Mouse (Mus musculus) megakaryocyte-erythroid progenitor cell, adult 5-6 weeks (primary cell): ENCODE measurements around the gene Zkscan2. TPM values are rescaled to one million over a fixed set of nuclear protein-coding genes. Genes with fewer than 3 reads are reported as not detected.

Source experiments
- ATAC-seq: replicated peaks from 2 replicates; pipeline ENCODE4 v1.8.0; 2016; ENCODE audit warnings: mild to moderate bottlenecking, inconsistent platforms; ENCODE audit not compliant: severe bottlenecking, poor library complexity, low FRiP score, low TSS enrichment
- total RNA-seq, 2 experiments: library from RNA; stranded (forward) in 1 of 2; stranded (reverse) in 1 of 2; fragments of 200-1000, 215-1000 nt in 1 of 2; fragments of >200 nt in 1 of 2; fragmentation: Nextera tagmentation in 1 of 2; gene quantifications; 2 replicates each; pipeline ENCODE4 v1.2.3; 2014 to 2017

Zkscan2 gene
- total RNA-seq, 2 experiments from 2014 or later, result not detected

- ATAC-seq, result no peak
Measured at GRCm38 (mm10) chr7:123449676-123450075, 50.6 kb downstream of the Zkscan2 start.

- ATAC-seq, result no peak
Measured at GRCm38 (mm10) chr7:123448794-123449193, 51.5 kb downstream of the Zkscan2 start.

DNA sequence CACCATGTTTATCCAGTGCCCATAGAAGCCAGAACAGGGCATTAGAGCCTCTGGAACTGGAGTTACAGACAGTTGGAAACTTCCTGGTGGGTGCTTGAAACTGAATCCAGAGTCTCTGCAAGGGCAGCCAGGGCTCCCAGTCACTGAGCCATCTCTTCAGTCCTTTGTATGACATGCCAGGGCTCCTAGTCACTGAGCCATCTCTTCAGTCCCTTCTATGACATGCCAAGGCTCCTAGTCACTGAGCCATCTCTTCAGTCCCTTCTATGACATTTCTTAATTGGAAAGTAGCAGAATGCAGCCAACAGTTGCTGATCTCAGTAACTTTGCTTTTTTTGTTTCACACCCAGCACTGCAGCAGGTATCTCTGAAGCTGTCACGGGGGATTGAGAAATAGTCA is 58.2 kb downstream of the Zkscan2 start:
- no peak for ATAC-seq

GRCm38 (mm10) chr7:123431206-123431605 is 69.0 kb downstream of the Zkscan2 start:
- no peak for ATAC-seq

DNA sequence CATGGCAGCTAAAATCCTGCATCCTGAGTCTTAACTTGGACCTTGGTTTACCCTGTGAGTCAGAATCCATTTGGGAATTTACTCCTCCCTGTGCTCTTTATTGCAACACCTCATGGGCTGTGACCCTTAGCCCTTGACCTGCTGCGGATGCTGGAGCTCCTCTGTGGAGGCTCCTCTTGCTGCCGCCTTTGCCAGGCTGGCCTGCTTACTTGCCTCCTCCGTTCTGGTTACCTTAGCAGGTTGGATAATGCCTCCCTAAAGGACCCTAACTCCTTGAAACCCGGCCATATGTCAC is 69.9 kb downstream of the Zkscan2 start:
- no peak for ATAC-seq

DNA sequence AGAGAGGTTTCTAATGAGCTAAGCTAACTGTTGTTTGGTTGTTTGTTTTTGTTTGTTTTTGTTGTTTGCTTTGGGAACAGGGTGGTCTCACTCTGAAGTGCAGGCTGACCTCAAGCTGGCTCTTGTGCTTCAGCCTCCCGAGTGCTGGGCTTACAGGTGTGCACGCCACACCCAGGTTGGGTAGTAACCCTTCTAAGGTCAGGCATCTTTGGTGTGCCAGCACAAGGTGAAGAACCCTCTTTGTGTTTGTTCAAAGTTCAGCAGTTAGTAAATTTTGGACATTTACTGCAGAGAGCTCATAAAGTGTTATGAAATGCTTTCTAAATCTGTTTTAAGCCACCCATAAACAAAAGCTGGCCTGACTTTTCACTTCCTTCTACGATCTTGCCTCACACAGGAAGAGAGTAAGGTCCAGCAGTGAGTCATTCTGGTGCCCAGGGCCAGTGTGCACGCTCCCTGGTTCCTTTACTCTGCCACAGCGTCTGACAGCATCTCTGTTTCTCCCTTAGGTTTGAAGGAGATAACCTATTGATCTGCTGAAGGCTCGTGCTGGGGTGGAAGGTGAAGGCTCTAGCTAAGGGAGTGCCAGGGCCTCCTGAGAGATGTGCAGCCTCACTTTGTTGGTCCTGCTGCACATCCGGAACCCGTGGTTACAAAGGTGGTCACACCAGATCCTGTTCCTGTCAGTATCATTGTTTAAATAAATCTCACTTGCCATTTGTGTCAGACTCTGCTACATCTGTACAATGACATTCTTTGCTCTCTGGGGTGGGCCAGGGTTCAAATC is 70.4 kb downstream of the Zkscan2 start:
- ATAC-seq, result no peak

Other genes with a start within 250 kb of the Zkscan2 start
- gene Lcmt1, start 130.7 kb downstream of the Zkscan2 start, total RNA-seq (2014; fragmentation: Nextera tagmentation), result 36.2 and 57.0 TPM in 2 replicates
- 42.8 and 43.3 TPM in 2 replicates for gene Lcmt1, start 130.7 kb downstream of the Zkscan2 start, total RNA-seq (2017)
- 17.8 and 30.5 TPM in 2 replicates for gene Arhgap17, start 130.5 kb downstream of the Zkscan2 start, total RNA-seq (2014; fragmentation: Nextera tagmentation)
- 12.6 and 16.5 TPM in 2 replicates for gene Arhgap17, start 130.5 kb downstream of the Zkscan2 start, total RNA-seq (2017)
- not detected in 2 replicates for gene Aqp8, start 38.2 kb downstream of the Zkscan2 start, total RNA-seq (2014; fragmentation: Nextera tagmentation)
- gene Aqp8, start 38.2 kb downstream of the Zkscan2 start, total RNA-seq (2017), result not detected in 2 replicates